Mouse (Mus musculus) lung, postnatal 10 days (tissue): ENCODE results near the gene Pnp.
"Not testable (repeated sequence)": the region's sequence is repeated elsewhere in the genome, so short reads cannot be mapped to it uniquely, and the experiment has no call there.

Experiments used
- DNase-seq: peaks from one replicate; pipeline ENCODE4 v3.0.0; 2021

The Pnp gene

DNA sequence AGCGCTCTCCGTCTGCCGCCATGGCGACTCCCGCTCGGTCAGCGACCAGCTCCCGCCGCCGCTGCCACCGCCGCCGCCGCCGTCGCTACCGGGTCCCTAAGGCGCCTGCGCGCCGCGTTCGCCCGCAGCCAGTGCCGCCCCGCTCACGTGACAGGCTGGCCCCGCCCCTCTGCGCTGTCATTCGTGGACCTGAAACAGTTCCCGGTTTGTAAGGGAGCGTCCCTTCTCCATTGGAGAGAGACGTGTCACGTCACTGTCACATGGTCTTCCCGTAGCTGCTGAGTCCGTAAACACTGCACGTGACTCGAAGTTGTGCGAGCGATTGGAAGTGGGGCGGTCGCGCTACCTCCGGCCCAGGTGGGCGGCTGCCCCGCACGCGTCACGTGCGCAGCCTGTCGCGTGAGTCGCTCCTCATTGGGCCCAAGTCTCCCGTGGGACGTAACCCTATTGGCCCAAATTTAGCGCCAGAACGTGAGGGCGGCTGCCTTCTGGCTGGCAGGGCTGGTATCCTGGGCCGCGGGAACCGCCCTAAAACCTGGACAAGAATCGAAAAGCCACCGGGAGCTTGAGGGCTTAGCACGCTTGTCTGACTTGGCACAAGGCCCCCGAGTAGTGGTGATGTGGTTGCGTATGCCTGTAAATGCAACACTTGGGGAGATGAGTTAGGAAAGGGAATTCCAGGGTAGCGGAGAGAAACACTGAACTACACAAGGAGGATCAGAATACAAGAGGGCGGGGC is at the start of gene Pnp, which contains the start of gene Pip4p1:
Gene Pnp (plus strand): TSS at position 329 of the 739 bp plus-strand sequence.
Gene Pip4p1 (minus strand): TSS at position 103 of the 739 bp plus-strand sequence.
- peak; percentile 100 for DNase-seq

DNA sequence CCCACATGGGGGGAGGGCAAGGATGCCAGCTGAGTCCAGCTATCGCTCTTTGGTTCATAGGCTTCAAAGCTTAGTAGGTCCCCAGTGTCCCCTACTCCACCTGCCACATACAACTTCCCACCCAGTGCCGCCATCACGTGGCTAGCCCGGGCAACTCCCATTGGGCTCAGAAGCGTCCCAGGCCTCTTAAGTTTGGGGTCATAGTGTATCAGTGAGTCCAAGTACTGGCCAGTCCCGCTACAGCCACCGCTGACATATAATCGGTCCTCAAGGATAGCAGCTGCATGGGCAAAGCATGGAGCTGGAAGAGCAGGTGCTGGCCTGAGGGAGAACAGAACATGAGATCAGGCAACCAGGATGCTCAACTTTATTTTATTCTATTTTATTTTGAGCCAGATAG is 39.3 kb upstream of the Pnp start:
- DNase-seq, result no peak

DNA sequence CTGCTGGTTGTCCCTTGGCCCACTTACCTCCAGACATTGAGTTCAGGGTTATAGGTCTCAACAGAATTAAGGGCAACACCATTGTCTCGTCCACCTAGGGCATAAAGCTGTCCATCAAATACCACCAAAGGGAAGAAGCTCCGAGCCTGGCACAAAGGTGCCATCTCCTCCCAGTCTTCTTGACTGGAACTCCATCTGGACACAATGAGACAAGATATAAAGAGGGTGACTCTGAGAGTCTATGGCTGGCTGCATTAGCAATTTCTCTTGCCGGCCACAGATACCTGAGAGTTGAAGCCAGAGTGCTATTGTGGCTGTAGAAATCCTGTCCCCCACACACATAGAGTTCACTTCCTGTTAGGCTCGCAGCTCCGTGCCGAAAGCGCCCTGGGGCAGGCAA is 38.8 kb upstream of the Pnp start:
- no peak for DNase-seq

DNA sequence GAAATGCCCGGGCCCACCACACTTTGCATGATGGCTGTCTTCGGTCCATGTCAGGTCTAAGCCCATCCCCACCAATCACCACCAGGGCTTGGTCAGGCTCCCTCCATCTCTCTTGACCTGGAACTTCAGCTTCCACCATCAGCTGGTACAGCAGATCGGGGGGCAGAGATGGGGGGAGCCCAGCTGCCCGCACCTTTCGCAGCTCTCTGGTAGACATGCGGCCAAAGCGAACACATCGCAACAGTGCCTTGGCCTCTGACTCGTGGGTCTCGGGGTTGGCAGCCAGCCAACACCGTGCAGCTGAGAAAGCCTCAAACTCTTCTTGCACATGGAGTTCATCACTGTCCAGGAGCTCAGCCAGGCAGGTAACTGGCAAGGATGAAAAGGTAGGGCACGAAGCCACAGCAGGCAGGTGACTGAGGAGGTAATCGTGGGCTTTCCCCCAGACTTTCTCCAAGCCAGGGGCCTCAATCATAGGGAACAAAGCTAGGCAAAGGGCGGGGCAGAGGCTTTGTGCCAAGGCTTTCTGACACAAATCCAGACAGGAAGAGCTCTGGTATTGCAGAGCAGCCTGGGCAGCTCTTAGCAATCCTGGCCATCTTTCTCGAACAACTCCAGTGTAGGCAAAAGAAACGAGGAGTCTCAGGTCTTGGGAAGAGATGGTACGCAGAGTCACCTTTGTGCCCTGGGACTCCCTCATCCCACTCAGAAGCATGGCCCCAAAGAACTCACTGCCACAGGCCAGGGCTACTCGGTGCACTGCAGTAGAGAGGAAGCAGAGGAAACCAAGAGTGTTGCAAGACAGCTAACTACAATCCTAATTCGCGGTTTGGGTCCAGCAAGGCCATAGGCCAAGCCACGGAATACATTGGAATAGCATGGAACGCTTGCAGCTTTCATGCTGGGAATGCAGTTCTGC is 38.1 kb upstream of the Pnp start:
- peak; percentile 67 for DNase-seq

DNA sequence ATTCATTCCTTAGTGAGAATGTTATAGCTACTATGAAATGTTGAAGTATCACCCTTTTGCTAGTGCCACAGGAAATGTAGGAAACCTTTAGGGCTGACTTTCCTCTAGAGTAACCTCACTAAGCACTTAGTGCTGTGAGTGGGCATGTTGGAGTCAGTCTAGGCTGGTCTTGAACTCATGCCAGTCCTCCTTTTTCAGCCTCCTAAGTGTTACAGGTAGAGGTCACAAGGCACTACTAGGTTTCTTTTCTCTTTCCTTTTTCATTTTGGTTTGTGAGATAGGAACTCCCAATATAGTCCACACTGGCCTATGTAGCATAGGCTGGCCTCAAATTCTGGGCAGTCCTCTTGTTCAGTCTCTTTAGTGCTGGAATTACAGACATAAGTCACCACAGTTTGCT is 35.5 kb upstream of the Pnp start:
- no peak for DNase-seq

DNA sequence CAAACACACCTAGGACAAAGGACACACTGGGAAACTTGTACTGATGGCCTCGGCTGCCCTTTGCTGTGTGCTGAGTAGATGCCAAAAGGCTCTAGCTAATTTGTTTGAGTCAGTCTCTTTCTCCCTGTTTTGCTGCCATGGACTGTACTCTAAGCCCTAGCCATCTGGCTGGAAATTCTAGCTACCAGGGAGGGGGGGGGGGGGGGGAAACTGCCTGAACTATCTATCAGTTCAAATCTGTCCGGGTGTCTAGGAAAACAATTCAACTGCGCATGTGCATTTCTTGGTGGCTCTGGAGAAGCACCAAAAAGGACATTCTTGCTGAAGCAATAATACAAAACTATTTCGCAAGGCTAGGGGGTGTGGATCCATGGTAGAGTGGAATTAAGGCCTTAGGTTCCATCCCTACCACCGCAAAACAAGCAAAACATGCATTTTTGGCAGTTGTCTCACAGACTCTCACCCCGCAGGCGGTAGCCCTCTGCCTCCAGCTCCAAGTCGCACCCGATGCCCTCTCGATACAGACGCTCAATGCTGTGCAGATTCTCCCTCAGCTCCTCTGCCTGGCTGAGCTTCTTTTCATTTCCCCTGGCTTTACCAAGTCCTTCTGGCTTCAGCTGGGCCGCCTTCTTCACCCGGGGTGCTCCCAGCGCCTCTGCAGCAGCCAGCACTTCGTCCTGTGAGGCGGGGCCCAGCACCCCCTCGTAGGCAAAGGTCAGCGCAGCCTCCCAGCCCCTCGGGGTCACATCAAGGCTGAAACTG is 34.7 kb upstream of the Pnp start:
- DNase-seq, result peak; percentile 86

DNA sequence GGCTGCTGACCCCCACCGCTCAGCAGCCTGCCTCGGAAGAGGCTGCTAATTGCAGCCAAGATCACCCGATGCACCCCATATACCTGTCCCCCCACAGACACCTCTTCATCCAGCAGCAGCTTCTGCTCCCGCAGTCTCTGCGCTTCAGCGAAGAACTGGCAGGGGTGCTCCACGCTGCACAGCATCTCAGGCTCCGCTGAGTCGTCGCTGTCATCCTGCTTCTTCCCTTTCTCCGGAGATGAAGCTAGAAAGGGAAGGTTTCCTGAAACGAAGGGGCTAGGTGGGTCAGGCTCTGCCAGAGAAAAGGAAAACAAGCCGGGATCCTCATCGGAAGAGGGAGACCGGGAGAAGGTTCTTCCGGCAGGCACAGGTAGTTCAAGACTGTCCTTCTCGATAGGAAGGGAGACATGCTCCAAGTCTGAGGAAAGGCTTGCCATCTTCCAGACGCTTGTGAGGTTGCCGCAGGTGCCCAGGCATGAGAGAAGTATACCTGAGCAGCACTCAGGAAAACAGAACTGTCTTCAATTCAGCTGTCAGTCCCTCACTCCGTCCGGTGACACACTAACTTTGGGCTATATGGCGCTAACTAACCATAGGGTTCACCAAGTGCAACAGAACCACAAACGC is 34.0 kb upstream of the Pnp start:
- DNase-seq, result no peak

DNA sequence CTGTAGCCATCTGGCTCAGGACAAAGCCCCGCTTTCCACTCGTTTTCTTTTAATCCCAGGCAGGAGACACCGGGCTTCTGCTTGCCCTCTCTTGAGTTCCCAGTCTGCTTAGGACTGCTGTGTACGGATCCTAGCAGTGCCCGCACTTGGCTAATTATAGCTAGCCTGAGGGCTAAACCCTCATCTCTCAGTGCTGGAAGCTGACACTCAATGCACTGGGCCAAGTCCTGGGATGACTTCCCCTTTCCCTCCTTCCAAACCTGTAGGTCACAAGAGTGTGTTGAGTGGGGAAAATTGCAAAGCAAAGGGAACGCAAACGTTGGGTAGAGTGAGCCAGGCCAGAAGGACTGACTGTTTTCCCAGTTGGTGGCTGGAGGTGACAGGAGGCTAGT is 33.5 kb upstream of the Pnp start, which contains the start of gene Klhl33:
Gene Klhl33 (minus strand): TSS at position 134 of the 392 bp plus-strand sequence.
- peak; percentile 11 for DNase-seq

DNA sequence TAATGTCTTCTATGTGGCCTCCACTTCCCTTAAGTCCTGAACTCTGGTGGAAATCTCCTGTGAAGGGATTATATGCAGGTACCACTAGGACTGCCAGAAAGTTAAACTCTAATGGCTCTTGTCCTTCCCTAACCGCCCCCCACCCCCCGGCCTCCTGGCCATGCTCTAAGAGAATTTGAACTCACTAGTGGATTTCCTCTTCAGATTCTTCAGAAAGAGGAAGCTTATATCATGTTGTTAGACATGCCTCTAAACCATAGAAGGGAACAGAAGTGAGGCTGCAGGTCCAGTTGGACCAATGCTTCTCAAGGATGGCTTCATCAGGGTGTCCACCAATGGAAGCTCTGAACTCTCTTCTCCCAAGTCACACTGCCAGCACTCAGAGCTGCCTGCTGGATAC is 32.9 kb upstream of the Pnp start:
- not testable (repeated sequence) for DNase-seq

DNA sequence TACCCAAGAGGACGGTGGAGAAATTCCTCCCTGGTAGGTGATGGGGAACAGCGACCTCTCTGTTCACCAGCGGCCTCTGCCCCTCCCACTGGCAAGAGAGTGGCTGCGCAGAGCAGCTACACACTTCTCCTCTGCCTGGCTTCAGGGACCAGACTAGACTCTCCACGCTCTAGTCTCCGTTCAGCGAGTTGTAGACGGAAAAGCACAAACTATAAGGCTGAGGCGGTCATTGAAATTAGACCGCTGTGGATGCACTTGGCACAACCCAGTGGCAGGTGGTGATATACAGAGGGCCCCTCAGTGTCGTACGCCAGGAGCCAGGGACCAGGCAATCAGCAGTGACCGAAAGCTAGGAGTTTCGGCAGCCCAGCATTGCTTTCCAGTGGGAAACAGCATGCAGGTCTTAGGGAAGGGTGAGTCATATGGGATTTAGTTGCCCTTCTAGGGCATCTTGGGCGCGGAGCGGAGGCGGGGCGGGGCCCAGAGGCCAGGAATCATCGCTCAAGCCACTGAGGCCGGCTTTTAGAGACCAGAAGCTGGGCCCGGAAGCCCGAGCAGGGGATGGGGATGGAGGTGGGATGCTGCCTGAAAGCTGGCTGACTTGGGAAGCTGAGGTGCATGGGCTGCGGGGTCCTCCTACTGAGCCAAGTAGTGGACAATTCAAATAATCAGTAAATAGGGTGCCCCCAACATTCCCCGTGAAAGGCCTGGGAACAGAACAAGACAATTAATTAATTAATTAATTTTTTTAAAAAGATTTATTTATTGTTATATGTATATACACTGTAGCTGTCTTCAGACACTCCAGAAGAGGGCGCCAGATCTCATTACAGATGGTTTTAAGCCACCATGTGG is 26.7 kb upstream of the Pnp start:
- DNase-seq, result peak; percentile 46

DNA sequence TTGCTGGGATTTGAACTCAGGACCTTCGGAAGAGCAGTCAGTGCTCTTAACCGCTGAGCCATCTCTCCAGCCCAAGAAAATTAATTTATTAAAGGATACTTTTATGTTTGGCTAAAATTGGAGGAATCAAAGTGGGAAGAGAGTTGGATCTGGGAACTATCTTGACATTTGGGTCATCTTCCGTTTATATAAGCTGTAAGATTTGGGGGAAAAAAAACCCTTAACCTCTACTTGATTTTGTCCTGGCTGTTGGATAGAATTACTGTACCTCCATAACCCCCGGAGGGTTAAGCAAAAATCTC is 26.1 kb upstream of the Pnp start:
- no peak for DNase-seq

DNA sequence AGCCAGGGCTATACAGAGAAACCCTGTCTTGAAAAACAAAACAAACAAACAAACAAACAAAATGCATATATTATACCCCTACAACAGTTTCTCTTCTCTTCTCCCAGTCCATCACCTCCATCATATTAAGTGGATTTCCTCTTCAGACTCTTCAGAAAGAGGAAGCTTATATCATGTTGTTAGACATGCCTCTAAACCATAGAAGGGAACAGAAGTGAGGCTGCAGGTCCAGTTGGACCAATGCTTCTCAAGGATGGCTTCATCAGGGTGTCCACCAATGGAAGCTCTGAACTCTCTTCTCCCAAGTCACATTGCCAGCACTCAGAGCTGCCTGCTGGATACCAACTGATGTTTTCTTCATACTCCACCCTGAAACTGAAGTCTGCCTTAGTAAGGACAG is 25.6 kb upstream of the Pnp start:
- DNase-seq, result not testable (repeated sequence)

DNA sequence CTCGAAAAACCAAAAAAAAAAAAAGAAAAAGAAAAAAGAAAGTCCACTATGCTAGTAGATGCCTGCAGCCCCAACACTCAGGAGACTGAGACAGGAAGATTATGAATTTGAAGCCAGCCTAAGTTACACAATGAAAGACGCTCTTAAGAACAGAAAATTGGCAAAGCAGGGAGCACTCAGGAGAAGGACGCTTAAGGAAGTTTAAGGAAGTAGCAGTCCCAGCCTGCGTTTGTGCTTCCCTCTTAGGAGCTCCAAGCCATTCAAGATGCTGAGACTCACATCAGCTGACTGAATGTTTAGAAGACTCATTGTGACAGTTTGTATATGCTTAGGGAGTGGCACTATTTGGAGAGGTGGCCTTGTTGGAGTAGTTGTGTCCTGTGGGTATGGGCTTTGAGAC is 22.8 kb upstream of the Pnp start:
- no peak for DNase-seq

DNA sequence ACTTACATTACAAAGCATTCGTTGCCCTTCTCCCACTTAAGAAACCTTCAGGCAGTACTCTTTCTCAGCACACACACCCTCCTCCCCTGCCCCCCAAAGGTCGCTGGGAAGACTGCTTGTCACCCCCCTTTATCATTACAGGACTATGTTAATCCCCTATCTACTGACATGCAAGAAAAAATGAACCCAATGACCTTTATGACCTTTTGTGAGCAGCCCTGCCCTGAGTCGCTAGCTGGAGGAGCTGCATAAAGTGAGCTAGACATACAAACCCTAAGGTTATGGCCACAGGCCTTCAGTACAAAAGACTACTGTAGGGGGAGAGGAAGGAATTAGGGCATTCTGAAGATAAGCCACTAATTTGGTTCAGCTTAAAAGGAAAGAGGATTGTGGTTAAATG is 19.5 kb upstream of the Pnp start:
- DNase-seq, result no peak

DNA sequence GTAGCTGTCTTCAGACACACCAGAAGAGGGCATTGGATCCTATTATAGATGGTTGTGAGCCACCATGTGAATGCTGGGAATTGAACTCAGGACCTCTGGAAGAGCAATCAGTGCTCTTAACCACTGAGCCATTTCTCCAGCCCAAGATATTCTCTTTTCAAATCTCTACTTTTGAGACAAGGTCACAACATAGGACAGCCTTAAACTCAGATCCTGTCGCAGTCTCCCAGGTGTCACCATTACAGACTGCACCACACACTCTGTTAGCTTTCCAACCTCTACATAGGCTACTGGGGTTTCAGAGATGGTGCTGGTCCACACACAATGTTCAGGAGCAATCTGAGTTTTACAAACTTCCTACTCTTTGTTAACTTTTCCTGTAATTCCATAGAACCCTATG is 7.4 kb upstream of the Pnp start:
- DNase-seq, result not testable (repeated sequence)

DNA sequence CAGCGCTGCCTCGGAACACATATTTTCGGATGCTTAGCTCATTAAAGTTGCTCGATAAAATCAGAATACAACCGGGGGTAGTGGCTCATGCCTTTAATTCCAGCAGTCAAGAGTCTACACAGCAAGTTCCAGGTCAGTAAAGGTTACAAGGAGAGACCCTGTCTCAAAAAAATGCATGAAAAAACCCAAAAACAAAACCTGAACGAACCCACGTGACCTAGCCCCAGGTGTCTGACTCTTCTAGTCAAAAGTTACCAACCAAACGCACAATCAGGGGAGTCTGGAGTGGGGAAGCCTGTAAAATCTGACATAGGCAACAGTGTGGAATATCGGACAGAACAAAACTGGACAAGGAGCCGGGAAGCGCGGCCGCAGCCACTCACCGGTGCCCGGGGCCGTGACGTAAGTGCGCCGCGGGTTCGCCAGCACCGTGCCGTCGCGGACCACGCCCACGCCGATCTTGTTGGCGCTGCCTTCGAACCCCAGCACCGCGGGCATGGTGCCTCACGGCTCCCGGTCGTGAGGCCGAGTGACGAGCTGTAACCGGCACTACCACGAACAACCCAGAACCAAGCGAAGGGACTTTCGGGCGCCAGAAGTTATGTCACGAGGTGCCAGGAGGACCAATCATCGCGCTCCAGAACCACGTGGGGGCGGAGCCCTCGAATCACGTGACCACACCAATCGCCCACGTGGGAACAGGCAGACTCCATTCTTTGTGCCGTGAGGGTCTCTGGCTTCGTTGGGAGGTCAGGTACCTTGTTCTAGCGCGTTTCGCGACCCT is 6.4 kb upstream of the Pnp start, which contains the start of the genes Osgep and Apex1:
Gene Osgep (minus strand): TSS at position 613 of the 784 bp plus-strand sequence.
Gene Apex1 (plus strand): TSS at position 688 of the 784 bp plus-strand sequence.
- DNase-seq, result peak; percentile 99

DNA sequence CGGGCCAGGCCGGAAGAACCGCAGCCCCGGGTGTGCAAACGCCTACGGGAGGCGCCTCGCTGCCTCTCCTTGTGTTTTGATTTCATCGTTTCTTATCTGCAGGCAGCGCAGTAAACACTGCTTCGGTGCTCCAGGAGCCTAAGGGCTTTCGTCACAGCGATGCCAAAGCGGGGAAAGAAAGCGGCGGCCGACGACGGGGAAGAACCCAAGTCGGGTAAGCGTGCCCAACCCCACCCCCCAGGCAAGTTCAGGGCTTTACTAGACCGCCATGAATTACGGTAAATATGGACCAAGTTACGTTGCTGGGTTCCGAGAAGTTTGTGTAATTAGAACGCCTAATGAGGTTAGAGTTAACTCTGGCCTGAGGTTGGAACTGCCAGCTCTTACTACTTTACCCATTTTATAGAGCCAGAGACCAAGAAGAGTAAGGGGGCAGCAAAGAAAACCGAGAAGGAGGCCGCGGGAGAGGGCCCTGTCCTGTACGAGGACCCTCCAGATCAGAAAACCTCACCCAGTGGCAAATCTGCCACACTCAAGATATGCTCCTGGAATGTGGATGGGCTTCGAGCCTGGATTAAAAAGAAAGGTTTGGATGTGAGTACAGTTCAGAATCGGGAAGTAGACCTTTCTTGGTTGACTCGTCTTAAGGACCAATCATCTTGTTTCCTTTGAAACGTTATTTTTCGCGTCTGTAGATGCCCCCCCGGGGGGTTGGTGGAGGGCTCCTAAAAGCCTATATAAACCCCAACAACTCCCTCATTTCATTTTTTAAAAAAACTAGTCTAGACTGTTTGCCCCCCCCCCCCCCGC is 5.6 kb upstream of the Pnp start:
- no peak for DNase-seq

DNA sequence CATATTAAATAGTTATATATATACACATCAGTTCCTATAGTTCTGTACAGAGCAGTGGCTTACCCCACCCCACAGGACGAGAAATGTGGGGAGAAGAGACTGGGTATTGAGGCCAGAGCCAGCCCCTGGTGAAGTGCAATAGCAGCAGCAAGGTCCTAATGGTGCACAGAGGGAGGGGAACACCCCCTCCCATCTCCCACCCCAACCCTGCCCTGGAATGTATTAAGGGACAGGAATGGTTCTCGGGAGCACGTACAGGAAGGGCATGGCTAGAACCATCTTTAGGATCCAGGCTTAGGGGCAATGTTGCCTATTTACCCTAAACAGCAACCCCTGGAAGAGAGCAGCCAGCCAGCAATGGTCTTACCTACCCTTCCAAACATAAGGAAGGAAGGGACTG is 3.5 kb upstream of the Pnp start:
- DNase-seq, result no peak

DNA sequence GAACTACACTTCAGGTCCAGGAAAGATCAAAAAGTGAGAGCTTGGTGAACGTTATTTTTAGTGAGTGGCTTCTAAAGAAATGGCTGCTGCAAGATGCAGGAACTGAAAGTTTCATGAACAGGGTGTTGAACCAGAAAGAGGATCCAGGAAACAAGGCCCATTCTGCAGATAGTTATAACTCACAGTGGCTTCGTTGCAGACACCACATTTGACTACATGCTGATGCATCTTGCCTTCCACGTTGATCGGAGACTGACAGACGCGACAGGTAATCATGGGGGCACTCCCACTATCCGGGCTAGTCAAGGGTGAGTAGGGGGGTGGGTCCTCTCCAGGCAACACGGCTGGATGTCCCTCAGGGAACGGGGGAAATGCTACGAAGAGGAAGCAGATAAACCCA is 931 bp upstream of the Pnp start:
- no peak for DNase-seq

DNA sequence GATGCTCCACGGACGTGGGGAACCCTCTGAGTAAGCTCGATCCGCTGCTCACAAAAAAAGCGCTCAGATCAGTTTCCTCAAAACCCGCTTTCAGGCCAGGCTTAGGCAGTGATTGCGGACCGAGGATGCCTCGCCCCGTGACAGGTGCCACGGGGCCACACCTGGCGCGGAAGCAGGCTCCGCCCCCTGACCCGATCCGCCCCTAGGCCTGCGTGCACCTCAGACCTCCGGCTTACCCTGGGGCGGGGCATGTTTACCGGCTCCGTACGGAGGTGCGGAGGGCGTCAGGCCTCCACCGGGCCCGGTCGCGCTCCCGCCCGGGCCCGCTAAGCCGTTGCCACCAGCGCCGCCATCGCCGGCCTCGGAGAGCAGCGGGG is 517 bp upstream of the Pnp start:
- peak; percentile 71 for DNase-seq
